Mouse (Mus musculus) cerebellum, postnatal 4 days (tissue): ENCODE measurements around the gene Ccdc69.

Source experiments
- DNase-seq, 2 experiments: peaks; one replicate each; pipeline ENCODE4 v3.0.0; 2022; ENCODE audit warnings: low spot score in 2 of 2, mixed read lengths in 1 of 2

Ccdc69 gene

GRCm38 (mm10) chr11:55011440-55011839 is 66.5 kb downstream of the Ccdc69 start:
- no peak for DNase-seq

- DNase-seq, result no peak
Observed at GRCm38 (mm10) chr11:55008230-55008629, 69.7 kb downstream of the Ccdc69 start.

- DNase-seq, result no peak
Observed at GRCm38 (mm10) chr11:55005684-55006083, 72.2 kb downstream of the Ccdc69 start.

GRCm38 (mm10) chr11:55004970-55005502 is 72.9 kb downstream of the Ccdc69 start:
- DNase-seq, result no peak
